Mouse (Mus musculus): ENCODE results near the gene Nbl1. TPM values are rescaled to one million over a fixed set of nuclear protein-coding genes. Genes with fewer than 3 reads are reported as not detected.

Nbl1 gene
- polyA plus RNA-seq, 1 experiment from 2014 or later = 12.7 TPM

DNA sequence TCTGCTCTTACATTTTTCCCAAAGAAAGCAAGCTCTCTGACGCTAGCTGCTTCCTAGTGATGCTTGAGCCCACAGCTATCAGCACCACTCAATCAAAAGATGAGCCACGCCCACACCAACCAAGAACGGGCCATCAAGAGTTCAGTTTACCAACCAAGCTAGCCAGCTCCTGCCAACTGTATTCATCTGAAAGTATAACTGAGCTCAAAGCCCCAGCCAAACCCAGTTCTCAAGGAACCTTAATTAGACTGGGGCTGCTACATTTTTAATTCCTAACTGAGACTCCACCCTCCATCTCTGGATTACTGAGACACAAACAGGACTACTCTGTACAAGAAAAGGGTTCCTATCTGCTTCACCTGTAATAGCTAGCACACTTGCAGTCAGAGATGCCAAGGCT lies 18.1 kb upstream of the Nbl1 start:
- ATAC-seq (ENCODE audit: low FRiP score) = no peak
- no peak overlapping the region for H3K4me3 ChIP-seq (ENCODE audit: low read depth, low read length)
- no peak overlapping the region for H3K27ac ChIP-seq (ENCODE audit: low read depth, low read length)
- WGBS = 85% methylated on average over 3 of the region's 3 CpGs
- H3K9me3 ChIP-seq (ENCODE audit: control insufficient read depth, low read length) = no peaks in the 10 kb centered on the region
- no peak for DNase-seq (ENCODE audit: low spot score, missing footprints)
- H3K36me3 ChIP-seq (ENCODE audit: control insufficient read depth, insufficient read depth, low read length) = no peaks in the 10 kb centered on the region
- no peak overlapping the region for H3K4me2 ChIP-seq
- no peaks in the 10 kb centered on the region for H3K27me3 ChIP-seq (ENCODE audit: control insufficient read depth, insufficient read depth, low read length)
- no peak overlapping the region for H3K9ac ChIP-seq (ENCODE audit: low read length)
- H3K4me1 ChIP-seq (ENCODE audit: control insufficient read depth, insufficient read depth, low read length) = no peaks in the 10 kb centered on the region

- 100% methylated on average over 1 of the region's 1 CpGs for WGBS
- Histone ChIP-seq H3K27me3 (ENCODE audit: control insufficient read depth, insufficient read depth, low read length) (no peaks in the 10 kb centered on the region), H3K4me2 (no peak overlapping the region), H3K36me3 (ENCODE audit: control insufficient read depth, insufficient read depth, low read length) (no peaks in the 10 kb centered on the region; the same call in 1 of the 2 replicates), H3K4me3 (ENCODE audit: low read depth, low read length) (no peak overlapping the region), H3K9ac (ENCODE audit: low read length) (no peak overlapping the region), H3K4me1 (ENCODE audit: control insufficient read depth, insufficient read depth, low read length) (no peaks in the 10 kb centered on the region), H3K9me3 (ENCODE audit: control insufficient read depth, low read length) (no peaks in the 10 kb centered on the region), H3K27ac (ENCODE audit: low read depth, low read length) (no peak overlapping the region)
- DNase-seq (ENCODE audit: low spot score, missing footprints) = no peak
- ATAC-seq (ENCODE audit: low FRiP score) = no peak
Measured at GRCm38 (mm10) chr4:139105453-139105852, 12.7 kb upstream of the Nbl1 start.

- H3K9me3 ChIP-seq (ENCODE audit: control insufficient read depth, low read length) = no peaks in the 10 kb centered on the region
- no peak overlapping the region for H3K9ac ChIP-seq (ENCODE audit: low read length)
- H3K4me1 ChIP-seq (ENCODE audit: control insufficient read depth, insufficient read depth, low read length) = no peaks in the 10 kb centered on the region
- 82% methylated on average over 6 of the region's 6 CpGs for WGBS
- ATAC-seq (ENCODE audit: low FRiP score) (no peak), DNase-seq (ENCODE audit: low spot score, missing footprints) (no peak)
- H3K4me3 ChIP-seq (ENCODE audit: low read depth, low read length) = no peak overlapping the region
- H3K36me3 ChIP-seq (ENCODE audit: control insufficient read depth, insufficient read depth, low read length) = no peaks in the 10 kb centered on the region; the same call in 1 of the 2 replicates
- no peaks in the 10 kb centered on the region for H3K27me3 ChIP-seq (ENCODE audit: control insufficient read depth, insufficient read depth, low read length)
- no peak overlapping the region for H3K27ac ChIP-seq (ENCODE audit: low read depth, low read length)
- H3K4me2 ChIP-seq = no peak overlapping the region
Measured at GRCm38 (mm10) chr4:139101546-139101945, 8.8 kb upstream of the Nbl1 start.

DNA sequence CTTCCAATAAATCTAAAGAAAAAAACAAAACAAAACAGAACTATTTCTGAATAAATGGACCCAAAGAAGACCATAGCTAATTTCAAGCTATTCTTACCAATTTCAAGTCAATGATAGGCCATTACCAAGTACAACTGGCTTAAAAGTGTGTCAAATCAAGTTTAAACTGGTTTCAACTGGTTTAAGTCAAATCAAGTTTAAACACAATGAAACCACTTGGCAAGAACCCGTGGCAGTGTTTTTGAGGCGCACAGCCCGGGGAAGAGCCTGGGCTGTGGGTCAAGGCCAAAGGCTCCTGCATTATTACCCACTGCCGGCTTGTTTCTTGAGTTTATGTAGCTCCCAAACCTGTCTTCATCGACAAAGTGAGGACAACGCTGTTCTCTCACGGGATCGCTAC lies 7.5 kb upstream of the Nbl1 start:
- H3K9me3 ChIP-seq (ENCODE audit: control insufficient read depth, low read length) = no peaks in the 10 kb centered on the region
- DNase-seq (ENCODE audit: low spot score, missing footprints) (no peak), ATAC-seq (ENCODE audit: low FRiP score) (no peak)
- 92% methylated on average over 8 of the region's 8 CpGs for WGBS
- no peak overlapping the region for H3K27ac ChIP-seq (ENCODE audit: low read depth, low read length)
- H3K27me3 ChIP-seq (ENCODE audit: control insufficient read depth, insufficient read depth, low read length) = no peaks in the 10 kb centered on the region; the same call in 1 of the 2 replicates
- no peak overlapping the region for H3K4me3 ChIP-seq (ENCODE audit: low read depth, low read length)
- H3K36me3 ChIP-seq (ENCODE audit: control insufficient read depth, insufficient read depth, low read length) = no peaks in the 10 kb centered on the region; the same call in 1 of the 2 replicates
- H3K4me1 ChIP-seq (ENCODE audit: control insufficient read depth, insufficient read depth, low read length) = no peaks in the 10 kb centered on the region
- no peak overlapping the region for H3K9ac ChIP-seq (ENCODE audit: low read length)
- no peak overlapping the region for H3K4me2 ChIP-seq

- no peaks in the 10 kb centered on the region for H3K36me3 ChIP-seq (ENCODE audit: control insufficient read depth, insufficient read depth, low read length)
- H3K4me2 ChIP-seq = no peak overlapping the region
- no peak overlapping the region for H3K27ac ChIP-seq (ENCODE audit: low read depth, low read length)
- H3K4me3 ChIP-seq (ENCODE audit: low read depth, low read length) = no peak overlapping the region
- no peak overlapping the region for H3K9ac ChIP-seq (ENCODE audit: low read length)
- DNase-seq (ENCODE audit: low spot score, missing footprints) (peak; percentile 62), ATAC-seq (ENCODE audit: low FRiP score) (no peak)
- H3K4me1 ChIP-seq (ENCODE audit: control insufficient read depth, insufficient read depth, low read length) = peaks cover 13% of the 10 kb centered on the region
- WGBS = 80% methylated on average over 5 of the region's 5 CpGs
- H3K9me3 ChIP-seq (ENCODE audit: control insufficient read depth, low read length) = no peaks in the 10 kb centered on the region
- peaks cover 32% of the 10 kb centered on the region for H3K27me3 ChIP-seq (ENCODE audit: control insufficient read depth, insufficient read depth, low read length)
Measured at GRCm38 (mm10) chr4:139096201-139096600, 3.4 kb upstream of the Nbl1 start.

GRCm38 (mm10) chr4:139095406-139095805 lies 2.6 kb upstream of the Nbl1 start:
- Histone ChIP-seq H3K9me3 (ENCODE audit: control insufficient read depth, low read length) (no peaks in the 10 kb centered on the region), H3K4me1 (ENCODE audit: control insufficient read depth, insufficient read depth, low read length) (peaks cover 13% of the 10 kb centered on the region), H3K27me3 (ENCODE audit: control insufficient read depth, insufficient read depth, low read length) (peaks cover 39% of the 10 kb centered on the region), H3K4me2 (no peak overlapping the region), H3K4me3 (ENCODE audit: low read depth, low read length) (no peak overlapping the region), H3K27ac (ENCODE audit: low read depth, low read length) (no peak overlapping the region), H3K36me3 (ENCODE audit: control insufficient read depth, insufficient read depth, low read length) (no peaks in the 10 kb centered on the region), H3K9ac (ENCODE audit: low read length) (no peak overlapping the region)
- WGBS = 57% methylated on average over 1 of the region's 1 CpGs
- no peak for ATAC-seq (ENCODE audit: low FRiP score)
- DNase-seq (ENCODE audit: low spot score, missing footprints) = peak; percentile 74

GRCm38 (mm10) chr4:139093196-139093530 lies 370 bp upstream of the Nbl1 start:
- Histone ChIP-seq H3K27me3 (ENCODE audit: control insufficient read depth, insufficient read depth, low read length) (peaks cover 43% of the 10 kb centered on the region), H3K9ac (ENCODE audit: low read length) (peak overlapping the region; percentile 57; the same call in 1 of the 2 replicates), H3K27ac (ENCODE audit: low read depth, low read length) (no peak overlapping the region), H3K4me2 (peak overlapping the region; percentile 77), H3K4me3 (ENCODE audit: low read depth, low read length) (peak overlapping the region; percentile 47), H3K4me1 (ENCODE audit: control insufficient read depth, insufficient read depth, low read length) (peaks cover 13% of the 10 kb centered on the region), H3K36me3 (ENCODE audit: control insufficient read depth, insufficient read depth, low read length) (no peaks in the 10 kb centered on the region), H3K9me3 (ENCODE audit: control insufficient read depth, low read length) (no peaks in the 10 kb centered on the region)
- DNase-seq (ENCODE audit: low spot score, missing footprints) (peak; percentile 91), ATAC-seq (ENCODE audit: low FRiP score) (no peak)
- WGBS = 22% methylated on average over 13 of the region's 13 CpGs

DNA sequence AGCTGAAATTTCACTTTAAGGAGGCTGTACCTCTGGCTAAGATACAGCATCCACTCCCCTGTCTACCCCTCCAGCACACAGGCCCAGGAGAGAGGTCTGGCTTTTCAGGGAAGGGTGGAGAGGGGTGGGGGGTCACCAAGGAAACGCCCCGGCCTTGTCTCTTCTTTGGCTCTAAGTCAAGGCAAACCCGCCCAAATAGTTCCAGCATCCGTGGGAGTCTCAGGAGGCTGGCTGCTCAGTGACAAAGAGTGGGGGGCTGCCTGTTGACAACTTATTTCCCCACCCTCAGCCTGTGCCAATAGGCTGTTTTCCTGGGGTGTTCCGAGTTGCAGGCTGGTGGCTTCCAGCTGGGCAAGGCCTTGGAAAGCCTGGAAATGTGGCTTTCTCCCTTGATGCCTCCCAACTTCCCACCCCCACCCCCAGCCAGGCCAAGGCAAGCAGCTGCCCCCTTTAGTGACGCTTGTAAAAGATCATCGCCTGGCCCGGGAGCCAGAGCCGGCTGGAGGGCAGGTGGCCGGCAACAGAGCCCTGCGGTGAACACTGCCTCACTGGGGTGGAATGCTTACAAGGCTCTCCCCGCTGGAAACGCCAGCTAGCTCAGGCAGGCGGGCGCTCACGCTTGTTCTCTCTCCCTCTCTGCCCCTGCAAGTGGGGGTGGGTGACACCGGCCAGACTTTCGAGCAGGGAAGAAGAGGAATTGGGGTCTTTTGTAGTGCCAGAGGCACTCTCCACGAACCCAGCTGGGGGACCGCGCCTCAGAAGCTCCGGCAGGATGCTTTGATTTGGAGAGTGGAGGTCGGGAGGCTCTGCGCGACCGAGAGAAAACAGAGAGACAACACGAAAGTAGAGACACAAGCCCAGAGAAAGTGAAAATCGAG lies 1.1 kb downstream of the Nbl1 start:
- Histone ChIP-seq H3K4me1 (ENCODE audit: control insufficient read depth, insufficient read depth, low read length) (peaks cover 13% of the 10 kb centered on the region), H3K36me3 (ENCODE audit: control insufficient read depth, insufficient read depth, low read length) (no peaks in the 10 kb centered on the region), H3K27ac (ENCODE audit: low read depth, low read length) (no peak overlapping the region), H3K27me3 (ENCODE audit: control insufficient read depth, insufficient read depth, low read length) (peaks cover 43% of the 10 kb centered on the region), H3K4me3 (ENCODE audit: low read depth, low read length) (peak overlapping the region; percentile 47), H3K4me2 (peak overlapping the region; percentile 77), H3K9me3 (ENCODE audit: control insufficient read depth, low read length) (no peaks in the 10 kb centered on the region), H3K9ac (ENCODE audit: low read length) (peak overlapping the region; percentile 57; the same call in 1 of the 2 replicates)
- peak; percentile 47; the same call in 1 of the 2 replicates for ATAC-seq (ENCODE audit: low FRiP score)
- peak; percentile 96 for DNase-seq (ENCODE audit: low spot score, missing footprints)
- 2% methylated on average over 28 of the region's 28 CpGs for WGBS

DNA sequence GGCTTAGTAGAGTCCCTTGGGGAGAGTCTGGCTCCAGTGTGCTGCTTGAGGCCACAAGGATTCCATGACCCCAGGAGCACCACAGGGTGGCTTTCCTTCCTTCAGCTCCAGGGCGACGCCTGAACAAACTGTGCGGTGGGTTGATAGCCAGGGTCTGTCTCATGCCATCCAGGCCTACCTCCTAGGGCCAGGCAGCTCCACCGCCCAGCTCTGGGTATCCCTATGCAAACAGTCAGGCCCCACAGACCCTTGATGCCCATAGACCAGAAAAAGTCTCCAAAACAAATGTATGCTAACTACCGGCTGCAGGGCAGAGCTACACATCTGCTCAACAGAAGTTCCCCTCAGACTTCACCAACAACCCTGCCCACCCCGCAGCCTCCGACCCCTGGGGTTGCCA lies 1.7 kb downstream of the Nbl1 start:
- Histone ChIP-seq H3K4me3 (ENCODE audit: low read depth, low read length) (no peak overlapping the region), H3K27ac (ENCODE audit: low read depth, low read length) (no peak overlapping the region), H3K4me2 (no peak overlapping the region; the same call in 1 of the 2 replicates), H3K27me3 (ENCODE audit: control insufficient read depth, insufficient read depth, low read length) (peaks cover 43% of the 10 kb centered on the region), H3K4me1 (ENCODE audit: control insufficient read depth, insufficient read depth, low read length) (peaks cover 13% of the 10 kb centered on the region), H3K36me3 (ENCODE audit: control insufficient read depth, insufficient read depth, low read length) (no peaks in the 10 kb centered on the region), H3K9me3 (ENCODE audit: control insufficient read depth, low read length) (no peaks in the 10 kb centered on the region), H3K9ac (ENCODE audit: low read length) (no peak overlapping the region)
- DNase-seq (ENCODE audit: low spot score, missing footprints) (no peak), ATAC-seq (ENCODE audit: low FRiP score) (peak; percentile 7; the same call in 1 of the 2 replicates)
- WGBS = 32% methylated on average over 7 of the region's 7 CpGs
